Mouse (Mus musculus): ENCODE measurements around the gene St6gal1.

Gene St6gal1

DNA sequence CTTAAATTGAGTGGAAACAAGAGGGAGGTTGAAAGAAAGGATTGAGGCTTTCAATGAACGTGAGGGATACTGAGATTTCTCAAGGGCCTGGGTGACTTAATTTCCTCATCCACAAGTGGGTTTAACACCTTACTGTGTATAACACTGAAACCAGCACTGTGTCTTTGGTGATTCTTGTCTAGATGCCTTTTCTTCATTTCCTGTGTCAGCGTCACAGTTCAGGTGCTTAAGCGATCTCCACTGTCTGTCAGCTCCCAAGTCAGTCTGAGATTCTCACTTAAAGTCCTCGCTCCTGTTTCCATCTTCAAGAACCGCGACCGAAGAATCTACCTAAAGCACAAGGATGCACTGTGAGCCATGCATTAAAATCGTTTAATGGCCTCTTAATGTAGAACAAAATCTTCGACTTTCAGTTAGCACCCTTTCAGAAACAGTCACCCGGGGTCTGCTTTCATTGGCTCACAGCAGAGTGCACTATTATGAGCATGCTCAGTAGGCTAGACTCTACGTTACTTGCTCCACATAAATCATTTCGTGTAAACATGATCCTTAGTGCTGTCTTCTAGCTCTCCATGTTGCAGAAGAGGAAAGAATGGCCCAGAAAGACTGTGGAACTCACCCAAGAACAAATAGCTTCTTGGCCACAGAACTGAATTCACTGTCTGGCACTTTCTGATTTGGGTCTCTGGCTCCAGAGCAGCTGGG is 1.2 kb upstream of the St6gal1 start:
- no peak for DNase-seq (ENCODE audit: inconsistent age in 2 of 2, low spot score in 1 of 2)

DNA sequence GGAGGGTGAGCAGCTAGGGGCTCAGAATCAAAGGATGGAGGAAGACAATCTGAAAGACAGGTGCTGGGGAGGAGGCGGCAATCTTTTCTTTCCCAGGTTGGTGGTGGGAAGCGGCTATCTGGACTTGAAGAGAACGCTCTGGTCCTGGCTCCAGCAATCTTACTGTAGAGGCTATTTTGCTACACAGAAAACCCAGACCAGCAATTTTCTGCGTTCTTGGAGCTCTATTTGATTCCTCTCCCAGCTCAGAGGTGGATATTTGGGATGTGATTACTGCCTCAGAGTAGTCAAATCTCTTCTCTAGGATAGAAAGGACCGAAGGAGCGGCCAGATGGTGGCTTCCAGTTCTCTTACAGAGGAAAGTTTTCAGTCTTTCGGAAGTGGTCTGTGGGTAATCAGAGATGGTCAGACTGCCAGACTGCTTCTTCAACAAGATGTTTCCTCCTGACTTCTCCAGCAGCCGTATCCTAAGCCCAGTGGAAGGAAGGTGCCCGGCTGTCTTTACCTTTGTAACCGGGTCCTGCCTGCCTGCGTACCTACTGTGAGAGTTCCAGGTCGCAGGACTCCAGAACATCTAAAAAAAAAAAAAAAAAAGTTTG is 570 bp upstream of the St6gal1 start:
- DNase-seq (ENCODE audit: inconsistent age in 2 of 2, low spot score in 1 of 2) = peak in 1 of 2 experiments; percentile 56

DNA sequence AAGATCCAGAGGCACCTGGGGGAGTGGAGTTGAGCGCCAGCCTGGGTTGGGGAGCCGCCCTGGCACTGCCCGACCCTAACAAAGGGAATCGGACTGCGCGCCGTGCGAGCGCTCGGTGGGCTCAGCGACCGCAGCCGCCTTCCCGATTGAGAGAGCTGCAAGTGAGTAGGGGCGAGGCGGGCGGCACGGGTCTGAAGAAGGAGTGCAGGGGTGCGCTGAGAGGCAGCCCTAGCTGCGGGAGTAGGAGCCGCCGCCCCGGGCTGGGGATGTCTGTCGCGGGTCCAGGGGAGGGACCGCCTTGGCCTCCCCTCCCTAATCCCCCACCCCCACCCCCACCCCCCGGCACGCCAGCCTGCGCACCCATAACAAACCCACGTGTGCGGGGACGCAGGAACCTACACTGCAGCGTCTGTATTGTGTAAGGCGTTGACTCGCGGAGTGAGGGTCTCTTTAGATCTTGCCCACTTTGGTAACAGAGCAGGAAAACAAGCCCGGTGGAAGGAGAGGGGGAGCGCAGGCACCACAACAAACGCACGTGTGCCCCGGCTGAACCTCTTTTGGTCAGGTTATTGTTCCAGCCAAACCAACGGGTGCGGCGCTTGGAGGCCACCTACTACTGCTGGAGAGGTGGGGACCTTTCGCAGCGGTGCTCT is 655 bp downstream of the St6gal1 start:
- DNase-seq (ENCODE audit: inconsistent age in 2 of 2, low spot score in 1 of 2) = peak; percentile 57 to 87

DNA sequence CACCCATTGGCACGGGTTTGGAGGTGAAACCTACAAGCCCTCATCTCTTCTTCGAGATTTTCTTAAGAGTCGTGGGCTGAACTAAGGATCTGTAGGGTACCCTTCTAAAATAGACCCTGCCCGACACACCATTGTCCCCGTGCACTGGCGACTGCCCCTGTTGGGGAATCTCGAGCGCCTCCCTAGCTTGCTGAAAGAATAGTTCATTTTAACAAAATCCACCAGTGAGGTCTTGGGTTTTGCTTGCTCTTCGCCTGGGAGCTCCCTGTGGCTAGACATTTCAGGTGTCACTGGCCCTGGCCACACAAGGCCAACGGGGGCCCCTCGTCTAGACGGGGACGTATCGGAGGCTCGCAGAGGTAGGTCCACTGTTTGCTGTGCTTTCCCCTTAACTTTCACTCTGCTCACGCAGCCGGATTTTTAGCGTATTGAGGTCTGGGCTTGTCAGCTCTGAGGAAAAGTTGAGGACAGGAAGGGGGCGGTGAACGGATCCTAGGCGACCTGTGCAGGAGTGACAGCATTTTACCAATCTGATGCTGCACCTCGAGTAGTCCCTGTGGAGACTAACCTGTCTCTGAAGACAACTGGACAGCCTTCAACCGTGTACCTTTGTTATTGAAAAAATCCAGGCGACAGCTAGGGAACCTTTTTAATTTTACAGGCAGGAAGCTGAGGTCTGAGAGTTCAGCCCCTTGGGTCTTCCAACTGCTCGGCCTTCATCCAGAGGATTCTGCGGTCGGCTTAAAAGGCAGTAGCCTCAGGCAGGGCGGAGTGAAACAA is 1.5 kb downstream of the St6gal1 start:
- DNase-seq (ENCODE audit: inconsistent age in 2 of 2, low spot score in 1 of 2) = peak; percentile 70 to 92

DNA sequence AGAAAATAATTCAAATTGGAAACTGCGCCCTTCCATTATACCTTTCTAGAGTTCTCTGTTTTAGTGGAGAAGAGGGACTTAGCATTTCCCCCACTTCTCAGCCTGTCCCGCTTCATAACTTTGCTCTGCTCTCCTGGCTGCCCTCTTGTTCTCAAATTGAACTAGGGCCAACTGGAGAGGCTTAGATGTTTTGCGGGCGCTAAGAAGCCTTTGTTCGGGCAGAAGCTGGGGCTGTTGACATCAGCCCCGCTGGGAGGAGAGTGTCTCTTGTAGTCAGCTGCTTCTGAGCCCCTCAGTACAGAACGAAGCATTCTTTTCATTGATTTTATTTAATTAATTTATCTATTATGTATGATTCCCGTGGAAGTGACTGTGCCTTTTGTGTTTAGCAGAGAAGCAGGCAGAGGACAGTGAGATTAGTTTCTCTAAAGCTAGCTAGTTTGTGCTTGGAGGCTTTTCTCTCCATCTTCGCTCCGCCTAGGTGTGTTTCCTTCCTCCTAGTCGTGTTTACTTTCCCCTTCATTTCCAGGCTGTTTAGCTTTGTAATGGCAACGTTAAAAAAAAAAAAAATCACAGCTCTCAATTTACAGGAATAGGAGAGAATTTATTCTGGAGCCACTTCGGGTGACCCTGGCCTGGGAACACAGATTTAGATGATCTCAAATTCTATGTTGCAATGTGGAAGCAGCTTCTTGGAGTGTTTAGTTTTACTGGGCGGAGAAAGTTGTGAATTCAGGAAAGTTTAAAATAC is 2.2 kb downstream of the St6gal1 start:
- DNase-seq (ENCODE audit: inconsistent age in 2 of 2, low spot score in 1 of 2) = peak; percentile 63 to 90

DNA sequence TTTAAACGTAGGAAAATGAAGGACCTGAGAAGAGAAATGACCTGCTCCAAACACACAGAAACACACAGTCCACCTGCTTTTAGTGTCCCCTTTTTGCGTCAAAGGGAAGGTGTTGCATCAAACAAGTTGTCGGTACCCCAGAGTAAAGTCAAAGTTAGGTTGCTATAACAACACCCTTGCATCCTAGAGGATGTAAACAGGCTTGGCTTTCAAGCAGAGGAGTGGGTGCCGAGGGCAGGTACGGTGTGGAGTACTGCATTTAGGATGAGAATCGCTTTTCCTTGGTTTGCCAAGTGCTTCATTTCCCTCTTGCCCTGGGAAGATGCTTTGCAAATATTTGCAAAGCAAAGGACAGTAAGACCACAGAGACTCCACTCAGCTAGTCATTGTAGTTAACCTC is 3.3 kb downstream of the St6gal1 start:
- DNase-seq (ENCODE audit: inconsistent age in 2 of 2, low spot score in 1 of 2) = peak in 1 of 2 experiments; percentile 34

DNA sequence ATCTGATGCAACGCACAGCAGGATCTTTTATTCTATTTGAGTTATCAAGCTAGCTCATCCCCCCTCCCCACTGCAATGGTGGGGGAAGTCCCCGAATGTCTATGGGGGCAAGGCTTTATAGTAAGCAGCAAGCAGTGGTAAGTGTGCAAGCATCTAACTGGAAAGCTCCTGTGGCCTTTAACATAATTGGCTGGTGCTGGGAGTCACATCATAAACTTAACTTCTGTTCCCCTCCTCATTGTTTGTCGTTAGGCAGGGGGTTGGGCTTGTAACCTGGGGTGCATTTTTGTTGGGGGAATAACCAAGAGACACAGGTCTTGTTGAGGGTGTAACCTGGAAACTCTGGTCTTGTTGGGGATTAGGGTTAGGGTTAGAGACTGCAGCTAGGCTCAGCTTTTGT is 3.9 kb downstream of the St6gal1 start:
- DNase-seq (ENCODE audit: inconsistent age in 2 of 2, low spot score in 1 of 2) = peak in 1 of 2 experiments; percentile 33

DNA sequence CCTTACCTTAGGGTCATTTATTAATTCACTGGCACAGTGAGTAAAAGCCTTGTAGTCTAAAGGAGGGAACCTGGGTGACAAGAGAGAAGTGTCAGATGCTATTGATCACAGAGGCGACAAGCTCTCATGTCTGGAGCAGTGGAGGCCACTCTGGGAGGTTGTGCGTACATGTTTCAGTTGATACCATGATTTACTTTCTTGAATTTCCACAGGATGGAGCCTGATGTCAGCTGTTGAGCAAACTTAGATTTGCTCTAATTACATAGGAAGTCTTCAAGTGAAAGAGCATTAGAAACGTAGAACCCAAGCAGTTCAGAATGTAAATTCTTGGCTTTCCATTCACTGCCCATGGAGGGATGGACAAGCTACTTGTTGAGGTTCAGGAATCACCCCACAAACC is 5.4 kb downstream of the St6gal1 start:
- peak in 1 of 2 experiments; percentile 23 for DNase-seq (ENCODE audit: inconsistent age in 2 of 2, low spot score in 1 of 2)

DNA sequence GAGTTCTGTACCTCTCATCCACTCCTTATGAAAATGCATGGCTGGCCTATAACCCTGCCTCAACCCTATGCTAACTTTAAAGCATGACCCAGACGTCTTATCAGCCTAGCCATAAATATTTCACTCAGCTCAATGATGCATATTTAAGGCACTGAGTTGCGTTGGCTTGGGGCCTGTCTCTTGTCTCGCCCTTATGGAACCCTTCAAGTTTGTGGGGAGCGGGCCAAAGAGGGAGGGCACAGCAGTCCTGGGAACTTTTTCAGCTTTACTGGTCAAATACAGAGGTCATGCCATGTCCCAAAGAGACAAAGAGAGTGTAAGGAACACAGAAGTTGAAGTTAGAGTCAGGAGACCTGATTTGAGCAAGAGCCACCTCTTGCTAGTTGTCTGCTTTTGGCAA is 6.6 kb downstream of the St6gal1 start:
- DNase-seq (ENCODE audit: inconsistent age in 2 of 2, low spot score in 1 of 2) = peak in 1 of 2 experiments; percentile 78

DNA sequence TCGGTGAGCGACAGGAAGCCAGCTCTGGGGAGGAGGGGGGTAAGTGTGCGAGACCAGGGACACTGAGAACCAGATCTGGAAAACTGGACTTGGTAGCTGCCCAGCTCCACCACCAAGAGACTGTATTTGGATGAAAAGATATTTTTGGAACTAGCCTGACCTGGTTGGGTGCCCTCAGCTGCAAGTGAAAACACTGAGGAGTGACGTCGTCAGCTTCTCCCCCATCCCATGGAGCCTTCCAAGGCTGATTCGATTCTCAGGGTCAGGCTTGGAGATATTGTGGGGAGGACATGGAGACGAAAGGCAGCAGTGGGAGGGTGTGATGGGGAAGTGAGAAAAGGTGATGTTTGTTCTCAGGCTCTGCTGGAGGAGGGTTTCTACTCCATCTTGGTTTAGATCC is 8.2 kb downstream of the St6gal1 start:
- DNase-seq (ENCODE audit: inconsistent age in 2 of 2, low spot score in 1 of 2) = peak; percentile 67 to 88

DNA sequence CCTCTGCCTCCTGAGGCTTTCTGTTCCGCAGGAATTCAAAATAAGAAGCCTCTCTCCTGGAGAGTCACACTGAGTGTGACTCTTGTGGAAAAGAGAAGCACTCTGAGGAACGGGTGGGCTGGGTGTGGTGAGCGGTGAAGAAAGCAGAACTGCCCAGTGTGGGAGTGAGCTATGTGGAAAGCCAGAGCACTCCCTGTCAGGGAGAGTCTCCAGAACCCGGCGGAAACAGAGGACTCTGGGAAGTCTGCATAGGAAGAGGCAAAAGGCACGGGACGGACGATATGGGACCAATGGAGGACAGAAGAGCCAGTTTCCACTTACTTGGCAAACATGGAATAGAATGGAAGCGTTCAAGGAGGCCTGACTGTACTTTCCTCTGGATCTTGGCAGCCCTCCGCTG is 9.0 kb downstream of the St6gal1 start:
- peak in 1 of 2 experiments; percentile 83 for DNase-seq (ENCODE audit: inconsistent age in 2 of 2, low spot score in 1 of 2)

DNA sequence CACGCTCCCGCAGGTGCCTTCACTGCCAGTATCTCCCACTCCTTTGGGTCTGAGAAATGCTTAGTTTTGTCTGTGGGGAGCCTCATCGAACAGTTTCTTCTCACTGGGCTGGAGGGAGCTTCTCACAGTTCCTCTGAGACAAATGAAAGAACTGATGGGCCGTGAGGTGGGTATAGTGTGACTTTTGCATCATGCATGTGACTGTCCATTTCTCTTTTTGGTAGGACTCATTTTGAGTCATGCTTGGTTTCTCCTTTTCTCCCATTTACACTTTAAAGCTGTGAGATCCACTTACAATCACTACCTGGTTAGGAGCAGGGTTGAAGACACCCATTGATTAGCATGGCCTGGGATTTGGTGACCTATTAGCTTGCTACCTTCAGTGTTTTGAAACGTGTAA is 10.0 kb downstream of the St6gal1 start:
- peak in 1 of 2 experiments; percentile 44 for DNase-seq (ENCODE audit: inconsistent age in 2 of 2, low spot score in 1 of 2)

DNA sequence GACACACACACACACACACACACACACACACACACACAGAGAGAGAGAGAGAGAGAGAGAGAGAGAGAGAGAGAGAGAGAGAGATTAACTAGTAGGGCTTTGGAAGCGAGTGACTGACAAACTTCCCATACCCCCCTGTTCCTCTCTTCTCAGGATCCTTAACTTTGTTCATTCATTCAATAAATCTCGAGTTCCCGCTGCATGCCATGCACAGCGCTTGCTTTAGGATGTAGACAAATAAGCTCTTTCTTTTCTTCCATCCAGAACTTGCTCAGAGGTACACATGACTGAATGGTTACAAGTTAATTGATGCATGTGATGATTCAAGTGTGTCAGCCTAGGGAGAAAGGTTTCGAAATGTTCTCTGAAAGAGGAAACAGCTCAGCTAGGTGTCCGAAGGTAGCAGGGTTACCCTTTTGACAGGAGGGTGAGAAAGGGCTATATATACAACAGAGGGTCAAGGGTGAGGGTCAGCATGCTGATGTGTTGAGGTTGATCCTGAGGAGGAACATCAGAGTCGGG is 10.7 kb downstream of the St6gal1 start:
- DNase-seq (ENCODE audit: inconsistent age in 2 of 2, low spot score in 1 of 2) = peak in 1 of 2 experiments; percentile 62

DNA sequence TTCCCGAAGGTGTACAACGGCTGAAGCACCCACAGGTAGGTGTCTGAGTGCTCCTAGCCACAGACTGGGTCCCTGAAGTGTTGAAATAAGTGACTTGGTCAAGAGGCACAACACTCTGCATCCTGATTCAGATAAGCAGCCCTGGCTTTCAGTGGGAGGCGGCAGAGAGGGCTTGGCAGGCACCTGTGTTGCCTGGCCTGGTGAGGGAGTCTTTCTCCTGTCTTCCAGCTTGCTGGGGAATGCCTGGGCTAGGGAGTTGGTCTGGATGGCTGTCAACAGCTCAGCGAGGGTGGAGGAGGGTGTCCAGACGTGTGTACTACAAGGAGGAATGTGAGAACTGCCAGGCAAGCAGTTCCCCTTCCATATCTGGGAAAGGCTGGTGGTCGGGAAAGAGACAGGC is 15.0 kb downstream of the St6gal1 start:
- peak in 1 of 2 experiments; percentile 59 for DNase-seq (ENCODE audit: inconsistent age in 2 of 2, low spot score in 1 of 2)

DNA sequence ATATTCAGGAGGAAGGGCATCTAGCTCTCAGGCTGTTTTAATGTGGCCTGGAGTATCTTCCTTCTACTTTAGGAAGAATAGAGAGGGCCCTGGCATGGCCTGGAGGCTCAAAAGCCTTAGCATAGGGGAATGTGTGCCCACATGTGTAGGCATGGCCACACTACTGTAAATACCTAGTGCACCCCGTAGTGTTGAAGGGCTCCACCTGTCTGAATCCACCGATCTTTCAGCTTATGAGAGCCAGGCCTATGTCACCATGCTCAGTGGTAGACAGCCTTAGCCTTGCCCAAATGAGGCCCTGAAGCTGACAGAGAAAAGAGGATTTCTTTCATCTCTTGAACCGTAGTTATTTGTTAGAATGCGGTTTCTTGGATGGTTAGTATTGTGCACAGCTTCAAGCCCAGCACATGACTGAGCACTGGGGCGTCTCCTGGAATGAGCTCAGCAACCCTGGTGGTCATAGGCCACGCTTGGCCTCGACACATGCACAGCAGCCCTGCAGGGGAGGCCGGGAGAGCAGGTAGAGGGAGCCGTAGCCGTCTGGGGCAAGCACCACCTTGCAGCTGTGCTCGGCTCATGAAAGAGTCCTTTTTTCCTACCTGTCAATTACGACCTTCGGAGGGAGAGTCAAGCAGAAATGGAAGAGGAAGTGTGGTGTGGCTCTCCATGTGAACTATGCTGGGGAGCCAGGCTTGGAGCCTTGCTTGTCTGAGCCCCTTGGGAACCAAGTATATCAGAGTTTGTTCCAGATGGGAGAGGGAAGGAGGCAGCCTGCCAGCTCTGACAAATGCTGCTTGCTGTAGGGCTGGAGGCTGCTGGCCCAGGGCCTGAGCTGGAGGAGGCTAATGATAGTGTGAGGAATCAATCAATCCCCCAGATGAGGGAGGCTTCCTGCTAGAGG is 15.8 kb downstream of the St6gal1 start:
- peak; percentile 90 to 96 for DNase-seq (ENCODE audit: inconsistent age in 2 of 2, low spot score in 1 of 2)

DNA sequence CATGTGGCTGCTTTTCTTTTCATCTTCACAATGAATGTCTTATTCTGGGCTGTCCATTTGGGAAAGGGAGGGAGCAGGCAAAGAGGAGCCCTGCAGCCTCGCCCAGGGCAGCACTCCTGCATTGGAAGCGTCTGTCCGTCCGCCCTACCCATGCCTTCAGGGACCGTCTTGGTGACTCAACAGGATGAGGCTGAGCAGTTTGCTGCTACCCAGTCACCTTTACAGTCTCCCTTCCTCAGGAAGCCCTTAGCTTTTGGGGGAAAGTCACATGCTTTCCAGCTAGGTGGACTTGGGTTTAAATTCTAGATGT is 16.4 kb downstream of the St6gal1 start:
- no peak for DNase-seq (ENCODE audit: inconsistent age in 2 of 2, low spot score in 1 of 2)

DNA sequence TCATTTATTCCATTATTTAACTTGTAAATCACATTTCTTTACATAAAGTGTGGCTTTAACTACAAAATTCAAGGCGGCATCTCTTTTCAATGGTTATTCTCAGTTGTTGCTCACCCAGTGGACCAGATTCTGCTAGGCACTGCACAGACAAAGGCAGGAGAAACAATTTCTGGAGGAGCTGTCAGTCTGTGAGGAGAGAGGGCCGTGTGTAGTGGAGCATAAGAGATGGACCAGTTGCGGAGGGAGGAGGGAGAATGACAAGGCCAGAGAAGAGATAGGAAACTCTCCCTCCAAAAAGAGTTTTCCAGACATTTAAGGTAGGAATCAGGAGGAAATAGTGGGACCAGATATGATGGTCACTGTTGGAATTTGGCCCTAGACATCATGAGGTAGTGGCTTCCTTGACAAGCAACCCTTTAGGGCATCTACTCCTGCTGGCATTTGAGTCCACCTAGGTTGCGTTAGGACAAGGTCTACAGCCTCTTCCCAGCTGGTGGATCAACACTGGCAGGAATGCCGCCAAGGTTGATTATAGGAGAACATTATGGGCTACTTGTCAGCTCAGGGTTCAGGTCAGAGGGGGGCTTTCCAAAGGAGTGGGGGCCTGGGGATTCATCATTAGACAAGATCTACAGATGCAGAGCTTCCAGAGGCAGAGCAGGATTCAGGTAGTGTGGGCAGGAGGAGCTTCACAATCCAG is 19.3 kb downstream of the St6gal1 start:
- peak; percentile 52 to 79 for DNase-seq (ENCODE audit: inconsistent age in 2 of 2, low spot score in 1 of 2)

DNA sequence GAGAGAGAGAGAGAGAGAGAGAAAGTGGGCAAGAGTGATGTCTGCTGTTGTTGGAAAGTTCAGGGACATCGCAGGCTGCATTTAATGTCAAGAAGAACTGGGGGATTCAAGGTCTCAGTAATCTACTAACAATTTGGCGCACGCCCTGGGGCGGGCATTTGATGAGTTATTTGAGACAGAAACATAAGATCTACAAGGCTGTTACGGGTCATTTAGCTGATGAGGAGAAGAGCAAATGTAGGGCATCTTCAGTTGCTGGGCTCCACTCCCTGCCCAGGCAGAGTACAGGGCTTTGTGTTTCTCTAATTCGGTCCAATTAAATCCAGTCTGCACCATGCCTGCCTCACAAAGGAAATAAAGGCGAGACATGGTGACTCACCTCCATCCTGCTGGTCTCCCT is 19.9 kb downstream of the St6gal1 start:
- DNase-seq (ENCODE audit: inconsistent age in 2 of 2, low spot score in 1 of 2) = peak; percentile 67 to 86

DNA sequence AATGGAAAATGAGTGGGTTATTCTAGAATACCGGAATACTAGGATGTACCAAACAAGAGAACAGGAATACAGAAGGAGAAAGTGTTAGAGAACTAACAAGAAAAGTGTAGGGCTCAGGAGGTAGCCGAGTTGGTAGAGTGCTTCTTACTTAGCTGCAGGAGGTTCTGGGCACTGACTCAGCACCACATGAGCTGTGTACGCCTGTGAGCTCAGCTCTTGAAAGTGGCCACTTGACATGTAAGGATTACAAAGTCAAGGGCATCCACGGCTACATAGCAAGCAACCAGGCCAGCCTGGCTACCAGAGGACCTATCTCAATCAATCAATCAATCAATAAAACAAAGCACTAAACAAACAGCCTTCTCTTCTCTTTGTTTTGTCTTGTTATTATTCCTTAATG is 24.7 kb downstream of the St6gal1 start:
- peak; percentile 54 to 76 for DNase-seq (ENCODE audit: inconsistent age in 2 of 2, low spot score in 1 of 2)
